Mouse (Mus musculus) heart, postnatal 25 days (tissue): ENCODE results near the gene Pik3cd. TPM values are rescaled to one million over a fixed set of nuclear protein-coding genes. Genes with fewer than 3 reads are reported as not detected.
"Not testable (repeated sequence)": the region's sequence is repeated elsewhere in the genome, so short reads cannot be mapped to it uniquely, and the experiment has no call there.

ENCODE experiments used
- DNase-seq: peaks from one replicate; pipeline ENCODE4 v3.0.0; 2022; ENCODE audit warnings: low spot score
- intact Hi-C: fragments of 180-260 bp; cut with DNase I; formaldehyde crosslinking; loops from one replicate; pipeline ENCODE4 v1.15.1; 2025
- total RNA-seq, 2 experiments: library from RNA; stranded (reverse); gene quantifications; 2 replicates each; pipeline ENCODE4 v1.2.3; 2021

Pik3cd gene
- 1 to 10 TPM; 4.0 to 4.3 TPM for total RNA-seq

DNA sequence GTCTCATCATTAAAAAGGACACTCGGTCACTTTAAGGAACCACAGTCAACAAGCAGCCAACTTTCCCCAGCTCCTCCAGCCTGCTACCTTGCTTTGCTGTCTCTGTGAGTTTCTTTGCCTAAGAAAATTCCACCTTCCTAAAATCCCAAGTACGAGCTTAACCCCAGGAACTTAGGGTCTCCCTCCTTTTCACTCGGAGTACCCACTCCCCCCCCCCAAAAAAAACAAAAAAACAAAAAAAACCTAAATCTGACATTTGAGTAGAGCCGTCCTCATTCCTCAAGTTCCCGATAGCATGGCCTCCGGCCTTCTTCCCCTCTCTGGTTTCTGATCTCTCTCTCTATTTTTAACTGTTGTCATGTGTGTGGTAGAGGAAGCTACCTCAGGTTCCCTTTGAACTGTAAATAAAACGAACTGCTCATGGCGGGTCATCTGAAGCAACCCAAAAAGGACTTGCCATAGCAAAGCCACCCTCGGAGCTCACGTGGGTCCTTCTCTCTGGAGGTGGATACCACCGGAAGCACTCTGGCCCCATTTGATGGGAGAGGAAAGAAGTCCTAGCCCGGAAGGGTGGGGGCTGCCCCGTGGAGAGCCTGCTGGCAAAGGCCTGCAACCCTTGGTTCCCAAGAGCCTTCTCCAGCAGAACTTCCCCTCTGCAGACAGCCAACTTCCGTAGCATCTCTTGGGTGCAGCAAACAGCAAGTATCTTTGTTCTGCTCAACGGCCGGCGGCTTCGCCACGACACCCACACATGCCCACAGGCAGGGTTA lies at the start of gene Pik3cd:
Pik3cd (minus strand) TSS at position 362 of the 770 bp plus-strand sequence.
- peak; percentile 31 for DNase-seq
- intact Hi-C loops = no loop called here

- DNase-seq = no peak
- intact Hi-C loops = loop anchor here (5.0 kb wide), 2 partner anchors 47 to 227 kb away; no protein-coding TSS in a partner anchor
Observed at GRCm38 (mm10) chr4:149750671-149751070, 48.3 kb upstream of the Pik3cd start.

GRCm38 (mm10) chr4:149749663-149750015 lies 47.3 kb upstream of the Pik3cd start:
- DNase-seq = not testable (repeated sequence)
- intact Hi-C loops = loop anchor here (5.0 kb wide), 2 partner anchors 48 to 228 kb away; no protein-coding TSS in a partner anchor

DNA sequence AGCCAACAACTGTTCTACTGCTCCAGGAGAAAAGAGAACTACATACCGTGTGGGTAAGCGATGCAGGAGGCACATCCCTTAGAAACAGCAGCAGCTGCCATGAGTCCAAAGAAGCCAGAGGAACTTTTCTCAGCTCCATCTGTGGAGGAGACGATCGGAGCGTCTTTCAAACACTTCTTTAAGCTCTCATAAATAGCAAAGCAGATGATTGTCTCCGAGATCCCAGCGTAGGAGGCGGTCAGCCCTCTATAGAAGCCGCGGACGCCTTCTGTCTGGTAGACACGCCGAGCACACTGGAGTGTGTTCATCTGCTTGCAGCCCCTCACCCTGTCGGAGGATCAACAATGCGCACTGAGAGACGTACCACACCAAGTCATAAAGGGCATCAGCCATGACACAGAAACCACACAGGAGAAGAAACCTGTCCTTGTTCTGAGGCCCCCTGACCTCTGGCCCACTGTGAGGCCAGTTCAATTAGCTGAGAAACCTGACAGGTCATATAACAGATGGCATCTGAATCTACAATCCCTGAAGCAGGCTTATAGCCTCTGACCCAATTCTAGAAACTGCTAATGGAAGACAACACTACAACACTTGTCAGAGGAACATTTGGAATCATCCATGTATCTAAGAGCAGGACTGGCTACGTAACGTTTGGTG lies 46.8 kb upstream of the Pik3cd start:
- intact Hi-C loops = no loop called here
- no peak for DNase-seq

DNA sequence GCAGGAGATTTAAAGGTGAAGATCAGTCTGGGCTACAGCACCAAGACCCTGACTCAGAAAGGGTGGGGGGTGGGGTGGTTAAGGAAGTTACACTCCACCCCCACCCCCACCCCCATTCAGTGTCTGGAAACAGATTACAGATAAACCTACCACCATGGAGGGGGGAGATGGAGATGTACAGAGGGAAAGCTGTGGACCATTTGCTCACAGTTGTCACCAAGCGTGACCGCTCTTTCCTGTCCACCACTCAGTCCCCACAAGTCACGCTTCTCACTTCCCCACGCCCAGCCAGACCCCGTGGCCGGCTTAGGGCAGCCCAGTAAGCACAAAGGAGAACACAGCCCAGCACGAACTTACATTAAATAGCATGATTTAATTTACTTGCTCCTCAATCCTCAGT lies 41.7 kb upstream of the Pik3cd start:
- DNase-seq = no peak
- intact Hi-C loops = no loop called here

- intact Hi-C loops = no loop called here
- DNase-seq = no peak
Observed at GRCm38 (mm10) chr4:149742011-149742530, 39.7 kb upstream of the Pik3cd start.

- intact Hi-C loops = no loop called here
- no peak for DNase-seq
Observed at GRCm38 (mm10) chr4:149740301-149740700, 37.9 kb upstream of the Pik3cd start.

DNA sequence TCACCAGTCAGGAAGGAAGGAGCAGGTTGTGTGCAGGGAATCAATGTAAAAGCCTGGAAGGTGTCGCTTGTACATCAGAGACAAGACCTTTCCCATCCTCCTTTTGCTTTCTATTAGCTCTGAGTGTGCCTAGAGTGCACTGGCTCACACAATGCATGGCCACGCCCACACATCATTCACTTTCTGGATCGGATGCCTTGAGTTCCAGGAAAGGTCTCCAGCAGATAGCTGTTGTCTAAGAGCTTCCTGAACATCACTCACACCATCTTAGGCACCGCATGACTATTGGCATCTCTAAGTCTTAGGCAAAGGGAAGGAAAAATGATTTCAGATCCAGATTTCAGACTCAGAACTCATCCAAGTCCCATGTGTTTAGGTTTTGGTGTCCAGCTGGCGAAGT lies 37.1 kb upstream of the Pik3cd start:
- intact Hi-C loops = loop anchor here (2.0 kb wide), 1 partner anchor 15 kb away; no protein-coding TSS in a partner anchor
- no peak for DNase-seq

DNA sequence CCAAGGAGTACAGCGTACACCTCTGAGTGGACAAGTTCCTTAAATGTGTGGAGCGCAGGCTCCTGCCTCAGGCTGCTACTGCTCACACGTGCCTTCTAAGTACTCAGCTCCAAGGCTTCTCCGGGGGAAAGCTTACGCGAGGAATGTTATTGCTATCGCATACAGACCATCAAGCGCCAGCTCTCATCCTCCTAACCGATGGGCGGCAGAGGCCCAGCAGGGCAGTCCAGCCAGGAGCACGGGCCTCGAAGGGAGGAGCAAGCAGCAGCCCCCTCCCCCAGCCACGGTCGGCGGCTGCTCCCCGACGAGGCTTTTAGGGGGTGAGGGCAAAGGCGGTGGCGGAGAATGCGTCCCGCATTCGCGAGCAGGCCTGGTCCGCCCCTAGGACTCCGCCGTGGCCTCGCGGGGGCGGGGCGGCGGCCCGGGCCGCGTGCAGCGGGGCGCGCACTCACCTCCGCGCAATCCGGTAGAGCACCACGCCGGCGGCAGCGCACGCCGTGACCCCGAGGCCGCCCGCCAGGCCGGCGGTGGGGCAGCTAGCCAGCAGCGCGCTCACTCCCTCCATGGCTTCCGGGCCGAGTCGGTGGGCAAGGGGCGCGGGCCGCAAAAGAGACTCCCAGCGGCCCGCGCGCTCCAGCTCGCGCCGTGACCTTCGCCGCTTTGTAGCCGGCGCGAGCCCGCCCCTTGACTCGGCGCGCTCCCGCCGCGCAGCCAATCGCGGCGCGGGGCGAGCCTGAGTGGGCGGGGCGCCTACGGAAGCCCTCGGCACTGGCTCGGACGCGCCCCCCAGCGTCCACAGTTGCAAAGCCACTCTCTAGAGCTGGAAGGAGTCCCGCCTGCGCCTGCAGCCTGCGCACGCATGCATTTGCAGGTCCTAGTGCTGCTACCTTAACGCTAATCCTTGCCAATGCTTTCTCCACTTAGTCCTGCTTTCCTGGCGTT lies 35.3 kb upstream of the Pik3cd start, which contains the start of gene Tmem201:
Tmem201 (minus strand) TSS at position 662 of the 942 bp plus-strand sequence.
- peak; percentile 85 for DNase-seq
- intact Hi-C loops = loop anchor here (2.0 kb wide), 1 partner anchor 13 kb away; no protein-coding TSS in a partner anchor

- DNase-seq = peak; percentile 55
- intact Hi-C loops = no loop called here
Observed at GRCm38 (mm10) chr4:149736581-149736980, 34.2 kb upstream of the Pik3cd start.

DNA sequence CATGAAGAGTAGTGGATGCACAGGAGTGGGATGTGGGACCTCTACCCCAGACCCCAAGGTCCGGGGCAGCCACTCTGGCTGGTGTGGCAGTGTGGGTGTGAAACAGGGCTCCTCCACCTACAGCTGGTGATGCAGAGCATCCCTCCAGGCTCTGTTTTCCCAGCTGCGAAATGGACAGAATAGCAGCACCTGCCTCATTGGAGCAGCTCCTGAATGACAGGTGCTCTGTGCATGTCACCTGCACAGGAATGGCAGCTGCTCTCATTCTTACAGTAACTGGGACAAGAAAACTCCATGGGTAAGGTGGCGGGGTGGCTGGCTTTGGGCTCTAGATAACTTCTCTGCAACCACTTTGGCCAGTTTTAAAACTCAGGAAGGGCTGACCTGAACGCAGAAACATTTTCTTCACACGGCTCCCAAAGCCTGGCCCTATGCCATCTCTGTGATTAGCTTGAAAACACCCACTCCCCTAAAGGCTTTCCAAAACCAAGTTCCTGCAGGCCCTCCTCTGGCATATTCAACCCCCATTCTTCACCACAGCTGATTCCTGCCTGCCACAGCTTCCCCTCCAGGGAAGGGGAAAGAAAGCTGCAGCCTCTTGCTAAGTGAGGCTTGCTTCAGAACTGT lies 33.4 kb upstream of the Pik3cd start:
- intact Hi-C loops = no loop called here
- no peak for DNase-seq

DNA sequence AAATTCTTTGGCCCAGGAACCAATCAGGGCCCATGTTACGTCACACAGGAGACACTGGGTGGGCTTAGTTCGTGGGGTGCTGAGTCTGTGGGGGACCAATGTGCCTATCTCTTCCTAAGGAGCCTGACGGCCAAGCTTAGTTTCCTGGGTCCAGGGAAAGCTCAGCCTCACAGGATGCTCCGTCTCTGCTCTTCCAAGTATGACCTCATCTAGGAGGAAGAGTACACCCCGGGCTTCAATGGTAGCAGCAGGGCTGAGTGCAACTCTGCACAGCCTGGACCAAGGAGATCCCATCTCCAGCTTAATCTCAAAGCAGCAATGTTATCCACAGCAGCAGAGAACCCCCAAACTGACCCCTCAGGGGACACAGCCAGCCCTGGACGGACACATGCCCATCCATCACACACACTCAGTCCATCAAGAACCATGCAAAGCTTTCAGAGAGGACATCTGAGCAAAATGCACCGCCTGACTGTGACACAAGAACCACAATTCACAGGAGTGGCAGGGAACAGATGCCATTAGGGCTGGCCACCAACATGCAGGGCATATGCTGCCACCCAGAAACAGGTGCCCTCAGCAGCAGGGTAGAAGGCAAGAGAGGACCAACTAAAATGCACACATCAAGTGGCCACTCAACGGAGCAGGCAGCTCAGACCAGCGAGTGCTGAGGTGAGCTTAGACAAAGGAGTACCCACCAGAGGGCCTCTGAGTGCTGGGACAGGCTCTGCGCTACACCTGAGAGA lies 32.5 kb upstream of the Pik3cd start:
- intact Hi-C loops = no loop called here
- DNase-seq = no peak

GRCm38 (mm10) chr4:149734246-149734645 lies 31.9 kb upstream of the Pik3cd start:
- DNase-seq = no peak
- intact Hi-C loops = no loop called here

DNA sequence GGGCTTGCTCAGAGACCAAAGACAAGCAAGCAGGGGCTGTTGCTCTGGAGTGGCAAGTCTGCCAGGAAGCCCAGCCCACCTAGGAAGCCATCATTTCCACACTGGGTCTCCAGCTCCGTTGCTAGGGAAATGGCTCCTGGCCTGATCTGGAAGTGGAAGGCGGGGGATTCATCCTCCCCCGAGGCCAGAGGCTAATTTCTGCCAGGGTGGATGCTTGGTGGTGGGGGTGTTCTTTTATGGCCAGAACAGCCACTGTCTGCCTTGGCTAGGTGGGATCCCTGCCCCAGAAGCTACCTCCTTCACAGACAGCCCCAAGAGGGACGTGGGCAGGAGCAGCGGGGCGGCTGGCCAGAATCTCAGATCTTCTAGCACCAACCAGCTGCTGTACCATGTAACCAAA lies 31.4 kb upstream of the Pik3cd start:
- intact Hi-C loops = no loop called here
- peak; percentile 40 for DNase-seq

DNA sequence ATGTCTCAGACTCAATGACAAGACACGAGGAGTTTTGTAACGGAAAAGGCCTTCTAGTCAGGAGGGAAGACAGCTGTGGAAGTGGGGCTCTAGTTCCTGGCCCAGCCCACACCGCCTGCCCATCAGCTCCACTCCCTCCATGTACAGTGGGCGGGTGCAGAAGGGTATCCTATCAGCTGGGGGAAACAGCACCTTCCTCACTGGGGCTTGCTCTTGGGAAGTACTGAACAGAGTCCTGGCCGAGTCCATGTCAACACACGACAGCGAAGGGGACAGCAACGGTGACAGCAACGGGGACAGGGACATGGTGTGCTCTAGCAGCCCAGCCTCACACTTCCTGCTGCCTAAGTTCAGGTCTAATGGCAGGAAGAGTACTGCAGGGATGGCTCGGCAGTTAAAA lies 30.4 kb upstream of the Pik3cd start:
- DNase-seq = peak; percentile 36
- intact Hi-C loops = no loop called here

- no peak for DNase-seq
- intact Hi-C loops = no loop called here
Observed at GRCm38 (mm10) chr4:149732313-149732712, 29.9 kb upstream of the Pik3cd start.

DNA sequence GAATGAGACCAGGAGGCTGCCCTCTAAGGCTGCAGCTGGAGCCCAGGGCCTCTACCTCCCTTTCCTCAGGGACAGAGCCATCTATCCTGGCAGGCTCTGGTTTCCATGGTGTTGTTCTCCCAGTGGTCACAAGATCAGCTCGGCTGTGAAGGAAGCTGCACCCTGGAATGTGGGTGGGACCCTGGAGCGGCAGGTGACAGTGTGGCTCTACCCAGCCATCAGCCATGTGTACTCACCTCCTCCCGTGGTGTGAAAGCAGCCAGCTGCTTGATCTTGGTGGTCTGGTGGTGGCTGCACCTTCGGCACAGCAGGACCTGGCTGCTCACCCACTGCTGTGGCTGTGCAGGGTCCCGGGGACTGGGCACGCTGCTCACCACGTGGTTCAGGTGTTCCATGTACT lies 28.5 kb upstream of the Pik3cd start:
- DNase-seq = no peak

GRCm38 (mm10) chr4:149728810-149729209 lies 26.4 kb upstream of the Pik3cd start:
- intact Hi-C loops = no loop called here
- no peak for DNase-seq

More for the DNA sequence above, 28.5 kb upstream of the Pik3cd start:
- intact Hi-C loops = no loop called here

DNA sequence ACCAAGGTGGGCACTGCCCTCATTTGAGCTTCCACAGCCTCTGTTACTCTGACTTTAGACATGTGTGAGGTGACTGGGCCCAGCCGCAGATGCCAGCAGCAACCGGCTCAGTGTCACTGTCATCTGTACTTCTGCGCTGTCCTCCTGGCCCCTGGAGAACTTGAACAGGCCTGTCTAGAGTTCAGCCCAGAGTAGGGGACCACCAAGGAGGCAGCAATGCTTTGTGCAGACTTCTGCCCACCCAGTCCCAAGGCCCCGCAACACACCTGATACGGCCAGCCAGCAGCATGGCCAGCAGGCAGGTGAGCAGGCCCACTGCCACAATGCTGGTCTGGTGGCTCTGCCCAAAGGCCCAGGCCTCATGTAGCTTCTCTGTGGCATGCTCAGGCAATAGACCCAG lies 25.3 kb upstream of the Pik3cd start:
- intact Hi-C loops = no loop called here
- DNase-seq = no peak
